Mouse (Mus musculus) hindbrain, embryonic 15.5 days (tissue): Measurements from ENCODE around the gene Slc16a12. TPM values are rescaled to one million over a fixed set of nuclear protein-coding genes. Genes with fewer than 3 reads are reported as not detected.
A peak's percentile ranks its signal among the peaks of the same experiment; 100 is the strongest.

Source experiments
- ATAC-seq: fragments of 200-750 bp; cut with Nextera tagmentation; 2 replicates; pipeline ENCODE4 v1.8.0; 2017; ENCODE audit warnings: low read depth, moderate number of reproducible peaks, moderate TSS enrichment; ENCODE audit not compliant: low FRiP score
- H3K27ac ChIP-seq: fragments of 300-500 bp; sonication (generic); replicated peaks from 2 replicates; pipeline ENCODE4 v1.5.1; 2015; ENCODE audit warnings: mild to moderate bottlenecking, inconsistent platforms
- H3K27me3 ChIP-seq: fragments of 300-500 bp; sonication (generic); 2 replicates; pipeline ENCODE4 v1.6.1; 2015; ENCODE audit warnings: control low read depth, inconsistent platforms
- H3K36me3 ChIP-seq: fragments of 300-500 bp; sonication (generic); 2 replicates; pipeline ENCODE4 v1.6.1; 2015; ENCODE audit warnings: control low read depth, inconsistent platforms
- H3K4me1 ChIP-seq: fragments of 300-500 bp; sonication (generic); replicated peaks from 2 replicates; pipeline ENCODE4 v1.6.1; 2015; ENCODE audit warnings: control low read depth, inconsistent platforms
- H3K4me2 ChIP-seq: fragments of 300-500 bp; sonication (generic); 2 replicates; pipeline ENCODE4 v1.6.1; 2015; ENCODE audit warnings: moderate library complexity, mild to moderate bottlenecking, inconsistent platforms
- H3K4me3 ChIP-seq: fragments of 300-500 bp; sonication (generic); 2 replicates; pipeline ENCODE4 v1.5.1; 2015; ENCODE audit warnings: mild to moderate bottlenecking, inconsistent platforms
- H3K9ac ChIP-seq: fragments of 300-500 bp; sonication (generic); 2 replicates; pipeline ENCODE4 v1.6.1; 2015; ENCODE audit warnings: inconsistent platforms
- H3K9me3 ChIP-seq: fragments of 300-500 bp; sonication (generic); 2 replicates; pipeline ENCODE4 v1.6.1; 2016; ENCODE audit warnings: control low read depth, inconsistent platforms
- WGBS: fragments of 180-500 bp; shearing (Covaris S2); methylation state at CpG from one replicate; pipeline ENCODE4 v1.1.7; 2015; 5-methylcytosine and 5-hydroxymethylcytosine counted together
- polyA plus RNA-seq: library from polyadenylated mRNA; unstranded; fragments of >200 nt; fragmentation: Nextera tagmentation; extraction: Ambion mirVana; gene quantifications from 2 replicates; pipeline ENCODE4 v1.2.1, GENCODE M21; 2015

The Slc16a12 gene
- polyA plus RNA-seq, 1 experiment from 2014 or later: 2.7 TPM

DNA sequence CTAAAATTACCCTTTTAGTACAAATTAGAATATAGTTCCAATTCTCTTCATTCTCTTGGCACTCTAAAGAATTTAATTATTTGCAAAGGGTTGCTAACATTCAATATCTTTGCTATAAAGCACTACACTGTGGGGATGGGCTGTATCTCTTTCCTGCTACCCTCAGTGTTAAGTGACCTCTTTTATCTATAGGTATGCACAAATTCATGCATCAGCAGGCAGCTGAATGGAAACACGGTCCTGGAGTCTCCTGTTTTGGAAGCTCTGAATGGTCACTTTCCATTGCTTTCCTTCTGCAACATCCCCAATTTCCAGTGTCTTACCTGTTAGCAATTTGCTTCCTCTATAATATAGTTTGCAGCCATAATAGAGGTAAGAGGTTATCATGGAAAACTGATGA lies 48.2 kb downstream of the Slc16a12 start:
- no peak overlapping the region for H3K9ac ChIP-seq
- H3K4me1 ChIP-seq: no peaks in the 10 kb centered on the region
- H3K36me3 ChIP-seq: no peaks in the 10 kb centered on the region
- no peaks in the 10 kb centered on the region for H3K9me3 ChIP-seq
- no peak overlapping the region for H3K27ac ChIP-seq
- no peak overlapping the region for H3K4me3 ChIP-seq
- no peaks in the 10 kb centered on the region for H3K27me3 ChIP-seq
- ATAC-seq: no peak
- 57% methylated on average over 1 of the region's 1 CpGs for WGBS
- no peak overlapping the region for H3K4me2 ChIP-seq

DNA sequence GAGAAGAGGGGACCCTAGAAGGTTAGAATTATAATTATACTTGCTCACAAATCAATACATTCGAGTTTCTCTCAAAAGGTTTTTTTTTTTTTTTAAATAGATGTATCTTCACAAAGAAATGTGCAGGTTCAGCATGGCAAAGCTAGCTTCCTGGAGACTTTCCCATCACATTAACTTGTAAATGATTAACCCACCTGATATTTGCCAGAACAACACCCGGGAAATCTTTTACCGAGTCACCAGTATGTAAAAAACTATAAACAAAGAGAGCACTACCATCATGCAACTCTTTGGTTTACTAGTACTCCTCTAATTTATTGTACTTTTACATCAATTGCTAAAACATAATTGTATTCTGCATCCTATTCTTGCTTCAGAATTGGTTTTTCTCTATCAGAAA lies 48.7 kb downstream of the Slc16a12 start:
- Histone ChIP-seq H3K9me3 (no peaks in the 10 kb centered on the region), H3K9ac (no peak overlapping the region), H3K4me2 (no peak overlapping the region), H3K27me3 (no peaks in the 10 kb centered on the region), H3K4me1 (no peaks in the 10 kb centered on the region), H3K4me3 (no peak overlapping the region), H3K36me3 (no peaks in the 10 kb centered on the region), H3K27ac (no peak overlapping the region)
- 82% methylated on average over 3 of the region's 3 CpGs for WGBS
- no peak for ATAC-seq

DNA sequence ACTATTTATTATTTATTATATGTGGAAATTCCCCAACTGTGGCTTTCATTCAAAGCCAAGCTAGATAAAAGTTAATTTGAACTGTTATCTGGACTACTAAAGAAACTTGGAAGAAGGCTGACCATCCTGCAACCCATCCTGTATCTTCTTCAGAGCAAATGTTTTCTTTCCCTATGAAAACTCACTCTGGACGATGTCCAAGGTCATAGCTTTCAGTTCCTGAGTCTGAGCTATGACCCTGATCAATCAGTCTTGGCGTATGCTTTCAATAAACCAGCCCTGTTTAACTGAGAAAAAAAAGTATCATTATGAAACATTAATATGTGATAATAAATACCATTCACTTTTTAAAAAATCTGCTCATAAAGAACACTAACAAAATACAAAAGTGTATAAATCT lies 49.6 kb downstream of the Slc16a12 start:
- H3K4me1 ChIP-seq: no peaks in the 10 kb centered on the region
- no peak for ATAC-seq

DNA sequence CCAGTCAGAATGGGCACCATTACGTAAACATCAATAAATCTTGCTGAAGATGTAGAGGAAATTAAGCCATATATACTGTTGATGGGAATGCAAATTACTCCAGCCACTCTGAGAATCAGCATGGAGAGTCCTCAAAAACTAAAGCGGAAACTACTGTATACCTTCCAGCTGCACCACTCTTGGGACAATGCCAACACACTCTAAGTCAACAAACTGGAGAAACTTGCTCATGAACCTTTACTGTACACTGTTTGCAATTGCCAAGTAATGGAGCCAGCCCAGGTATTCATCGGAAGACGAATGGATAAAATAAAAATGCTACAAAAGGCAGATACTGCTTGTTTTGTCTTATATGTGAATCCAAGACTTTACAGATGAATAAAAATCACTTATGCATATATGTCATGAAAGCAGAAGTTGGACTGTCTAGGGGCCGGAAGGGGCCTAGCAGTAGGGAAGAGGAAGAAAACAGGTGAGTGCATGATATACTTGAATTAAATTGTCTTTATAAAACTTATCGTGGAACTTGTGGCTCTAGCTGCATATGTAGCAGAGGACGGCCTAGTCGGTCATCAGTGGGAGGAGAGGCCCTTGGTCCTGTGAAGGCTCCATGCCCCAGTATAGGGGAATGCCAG lies 50.6 kb downstream of the Slc16a12 start:
- no peak for ATAC-seq

More for the DNA sequence above, 49.6 kb downstream of the Slc16a12 start:
- Histone ChIP-seq H3K9ac (no peak overlapping the region), H3K9me3 (no peaks in the 10 kb centered on the region), H3K27me3 (no peaks in the 10 kb centered on the region), H3K4me3 (no peak overlapping the region), H3K36me3 (no peaks in the 10 kb centered on the region), H3K4me2 (no peak overlapping the region), H3K27ac (no peak overlapping the region)
- WGBS: 80% methylated on average over 2 of the region's 2 CpGs

GRCm38 (mm10) chr19:34691402-34691801 lies 55.7 kb downstream of the Slc16a12 start:
- H3K36me3 ChIP-seq: no peaks in the 10 kb centered on the region
- ATAC-seq: no peak
- H3K27ac ChIP-seq: no peak overlapping the region
- 86% methylated on average over 6 of the region's 6 CpGs for WGBS
- H3K4me1 ChIP-seq: no peaks in the 10 kb centered on the region
- H3K4me3 ChIP-seq: no peak overlapping the region
- H3K9me3 ChIP-seq: no peaks in the 10 kb centered on the region
- no peak overlapping the region for H3K9ac ChIP-seq
- no peaks in the 10 kb centered on the region for H3K27me3 ChIP-seq
- H3K4me2 ChIP-seq: no peak overlapping the region

More for the DNA sequence above, 50.6 kb downstream of the Slc16a12 start:
- H3K27ac ChIP-seq: no peak overlapping the region
- no peak overlapping the region for H3K4me3 ChIP-seq
- H3K4me1 ChIP-seq: no peaks in the 10 kb centered on the region
- 93% methylated on average over 8 of the region's 8 CpGs for WGBS
- no peaks in the 10 kb centered on the region for H3K27me3 ChIP-seq
- H3K4me2 ChIP-seq: no peak overlapping the region
- no peak overlapping the region for H3K9ac ChIP-seq
- H3K9me3 ChIP-seq: no peaks in the 10 kb centered on the region
- H3K36me3 ChIP-seq: no peaks in the 10 kb centered on the region

GRCm38 (mm10) chr19:34685530-34685929 lies 61.6 kb downstream of the Slc16a12 start:
- 98% methylated on average over 1 of the region's 1 CpGs for WGBS
- Histone ChIP-seq H3K9ac (no peak overlapping the region), H3K27ac (no peak overlapping the region), H3K4me2 (no peak overlapping the region), H3K4me1 (no peaks in the 10 kb centered on the region), H3K36me3 (no peaks in the 10 kb centered on the region), H3K27me3 (no peaks in the 10 kb centered on the region), H3K4me3 (no peak overlapping the region), H3K9me3 (no peaks in the 10 kb centered on the region)
- ATAC-seq: no peak

DNA sequence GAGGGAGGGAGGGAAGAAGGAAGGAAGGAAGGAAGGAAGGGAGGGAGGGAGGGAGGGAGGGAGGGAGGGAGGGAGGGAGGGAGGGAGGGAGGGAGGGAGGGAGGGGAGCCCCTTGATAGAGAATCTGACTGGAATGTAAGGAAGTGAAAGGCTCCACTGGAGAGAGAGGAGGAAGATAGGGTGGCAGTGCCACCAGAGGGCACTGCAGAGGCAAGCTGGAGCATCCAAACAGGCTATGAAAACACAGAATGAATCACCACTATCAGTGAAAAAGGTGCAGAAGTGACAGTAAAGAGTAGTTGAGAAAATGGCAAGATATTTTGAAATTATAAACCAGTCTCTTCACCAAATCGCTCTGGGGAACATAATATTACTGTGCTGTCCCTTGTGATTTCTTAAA lies 62.2 kb downstream of the Slc16a12 start:
- H3K27ac ChIP-seq: no peak overlapping the region
- no peaks in the 10 kb centered on the region for H3K9me3 ChIP-seq
- H3K36me3 ChIP-seq: no peaks in the 10 kb centered on the region
- ATAC-seq: no peak; the same call in 1 of the 2 replicates
- no peak overlapping the region for H3K4me2 ChIP-seq
- H3K4me1 ChIP-seq: no peaks in the 10 kb centered on the region
- no peaks in the 10 kb centered on the region for H3K27me3 ChIP-seq
- no peak overlapping the region for H3K9ac ChIP-seq
- no peak overlapping the region for H3K4me3 ChIP-seq
- 52% methylated on average over 1 of the region's 1 CpGs for WGBS

GRCm38 (mm10) chr19:34678428-34678827 lies 68.7 kb downstream of the Slc16a12 start:
- Histone ChIP-seq H3K27ac (no peak overlapping the region), H3K9ac (no peak overlapping the region), H3K36me3 (no peaks in the 10 kb centered on the region), H3K4me1 (no peaks in the 10 kb centered on the region), H3K4me2 (no peak overlapping the region), H3K4me3 (no peak overlapping the region), H3K9me3 (no peaks in the 10 kb centered on the region), H3K27me3 (no peaks in the 10 kb centered on the region)
- ATAC-seq: no peak
- 86% methylated on average over 4 of the region's 4 CpGs for WGBS

DNA sequence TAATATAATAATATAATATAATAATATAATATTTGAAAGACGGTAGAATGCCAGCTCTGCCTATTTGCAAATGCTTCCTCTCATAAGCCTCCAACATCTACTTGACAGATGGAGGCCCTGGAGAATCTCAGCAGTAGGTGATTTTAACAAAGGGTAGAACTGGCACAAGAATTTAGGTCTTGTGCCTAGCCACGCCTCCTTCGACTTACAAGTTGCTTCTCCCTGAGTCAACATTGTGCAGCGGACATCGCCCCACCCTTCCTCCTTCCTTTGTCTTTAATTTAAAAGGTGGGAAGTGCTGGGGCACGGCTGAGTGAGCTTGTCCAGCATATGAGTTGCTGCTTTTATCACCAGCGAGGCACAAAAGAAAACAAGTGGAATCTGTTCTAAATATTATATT lies 73.6 kb downstream of the Slc16a12 start:
- Histone ChIP-seq H3K27ac (no peak overlapping the region), H3K27me3 (no peaks in the 10 kb centered on the region), H3K4me3 (no peak overlapping the region), H3K36me3 (no peaks in the 10 kb centered on the region), H3K9ac (no peak overlapping the region), H3K4me1 (no peaks in the 10 kb centered on the region), H3K9me3 (no peaks in the 10 kb centered on the region), H3K4me2 (no peak overlapping the region)
- 55% methylated on average over 7 of the region's 7 CpGs for WGBS
- no peak for ATAC-seq

DNA sequence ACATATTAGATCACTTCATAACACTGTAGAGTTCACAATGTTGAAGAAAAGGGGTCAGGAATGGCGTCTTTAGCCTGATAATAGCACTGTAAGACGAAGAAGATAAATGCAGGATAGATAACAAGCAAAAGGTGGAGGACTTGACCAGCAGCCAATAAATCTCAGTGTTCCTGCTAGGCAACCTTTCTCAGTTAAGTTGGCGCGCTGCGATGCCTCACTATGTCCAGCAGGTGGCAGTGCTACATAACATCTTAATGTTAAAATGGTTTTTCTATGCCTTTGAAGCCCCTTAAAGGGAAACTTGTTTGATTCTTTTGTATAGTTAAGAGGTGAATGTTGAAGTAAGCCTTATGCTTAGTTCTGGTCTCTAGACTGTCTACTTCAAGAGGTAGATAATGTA lies 81.0 kb downstream of the Slc16a12 start:
- ATAC-seq: no peak
- H3K4me3 ChIP-seq: no peak overlapping the region
- H3K27ac ChIP-seq: no peak overlapping the region
- 2% methylated on average over 5 of the region's 5 CpGs for WGBS
- H3K36me3 ChIP-seq: no peaks in the 10 kb centered on the region
- H3K9ac ChIP-seq: no peak overlapping the region
- no peaks in the 10 kb centered on the region for H3K4me1 ChIP-seq
- H3K27me3 ChIP-seq: no peaks in the 10 kb centered on the region
- no peak overlapping the region for H3K4me2 ChIP-seq
- no peaks in the 10 kb centered on the region for H3K9me3 ChIP-seq

DNA sequence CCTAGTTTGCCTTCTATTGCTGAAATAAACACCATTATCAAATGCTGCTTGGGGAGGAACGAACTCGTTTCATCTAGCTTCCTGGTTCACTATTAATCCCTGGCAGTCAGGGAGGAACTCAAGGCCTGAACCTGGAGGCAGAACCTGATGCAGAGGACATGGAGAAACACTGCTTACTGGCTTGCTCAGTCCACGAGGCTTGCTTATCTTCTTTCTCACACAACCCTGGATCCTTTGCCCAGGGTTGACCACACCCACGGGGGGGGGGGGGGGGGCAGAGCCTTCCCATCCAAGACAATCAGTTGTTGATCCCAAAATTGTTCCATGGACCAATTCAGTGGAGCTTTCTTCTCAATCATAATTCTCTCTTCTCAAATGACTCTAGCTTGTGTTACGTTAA lies 84.3 kb downstream of the Slc16a12 start:
- Histone ChIP-seq H3K9me3 (no peaks in the 10 kb centered on the region), H3K9ac (no peak overlapping the region), H3K4me1 (no peaks in the 10 kb centered on the region), H3K27me3 (no peaks in the 10 kb centered on the region), H3K4me2 (peak overlapping the region; percentile 53; the same call in 1 of the 2 replicates), H3K4me3 (0 out of 2 replicates have a peak overlapping the region, but pooled peaks have one; percentile 39), H3K27ac (no peak overlapping the region), H3K36me3 (no peaks in the 10 kb centered on the region)
- 0 out of 2 replicates have a peak, but pooled peaks have one; percentile 40 for ATAC-seq
- WGBS: 56% methylated on average over 5 of the region's 5 CpGs

GRCm38 (mm10) chr19:34662067-34662507 lies 85.0 kb downstream of the Slc16a12 start:
- Histone ChIP-seq H3K27me3 (no peaks in the 10 kb centered on the region), H3K4me1 (no peaks in the 10 kb centered on the region), H3K27ac (no peak overlapping the region), H3K4me2 (peak overlapping the region; percentile 53), H3K9me3 (no peaks in the 10 kb centered on the region), H3K36me3 (no peaks in the 10 kb centered on the region), H3K4me3 (peak overlapping the region; percentile 39), H3K9ac (peak overlapping the region; percentile 25; the same call in 1 of the 2 replicates)
- WGBS: 20% methylated on average over 13 of the region's 13 CpGs
- ATAC-seq: peak; percentile 98
